Mouse (Mus musculus) midbrain, embryonic 12.5 days (tissue): ENCODE data around the gene Tlcd2. TPM values are rescaled to one million over a fixed set of nuclear protein-coding genes. Genes with fewer than 3 reads are reported as not detected.

Experiments used
- ATAC-seq: fragments of 200-750 bp; cut with Nextera tagmentation; 2 replicates; pipeline ENCODE4 v1.8.0; 2017; ENCODE audit warnings: low read depth, moderate TSS enrichment, moderate library complexity; ENCODE audit not compliant: low FRiP score
- H3K27ac ChIP-seq: fragments of 300-500 bp; sonication (generic); replicated peaks from 2 replicates; pipeline ENCODE4 v1.5.1; 2016; ENCODE audit warnings: mild to moderate bottlenecking
- H3K27me3 ChIP-seq: fragments of 300-500 bp; sonication (generic); 2 replicates; pipeline ENCODE4 v1.6.1; 2016; ENCODE audit warnings: mild to moderate bottlenecking
- H3K36me3 ChIP-seq: fragments of 300-500 bp; sonication (generic); 2 replicates; pipeline ENCODE4 v1.6.1; 2016
- H3K4me1 ChIP-seq: fragments of 300-500 bp; sonication (generic); 2 replicates; pipeline ENCODE4 v1.6.1; 2016
- H3K4me2 ChIP-seq: fragments of 300-500 bp; sonication (generic); replicated peaks from 2 replicates; pipeline ENCODE4 v1.6.1; 2016; ENCODE audit warnings: mild to moderate bottlenecking, moderate library complexity
- H3K4me3 ChIP-seq: fragments of 300-500 bp; sonication (generic); 2 replicates; pipeline ENCODE4 v1.5.1; 2016; ENCODE audit warnings: mild to moderate bottlenecking
- H3K9ac ChIP-seq: fragments of 300-500 bp; sonication (generic); replicated peaks from 2 replicates; pipeline ENCODE4 v1.6.1; 2016; ENCODE audit warnings: mild to moderate bottlenecking, moderate library complexity
- H3K9me3 ChIP-seq: fragments of 300-500 bp; sonication (generic); 2 replicates; pipeline ENCODE4 v1.6.1; 2016; ENCODE audit warnings: mild to moderate bottlenecking
- WGBS: fragments of 180-500 bp; shearing (Covaris S2); methylation state at CpG from one replicate; pipeline ENCODE4 v1.1.7; 2016; 5-methylcytosine and 5-hydroxymethylcytosine counted together
- polyA plus RNA-seq: library from polyadenylated mRNA; unstranded; fragments of >200 nt; fragmentation: Nextera tagmentation; extraction: Ambion mirVana; gene quantifications from 2 replicates; pipeline ENCODE4 v1.2.1, GENCODE M21; 2016

The Tlcd2 gene
- polyA plus RNA-seq, result 5.9 and 9.1 TPM in 2 replicates

- Histone ChIP-seq H3K9ac (peak within 1 kb of the TSS; percentile 73), H3K4me2 (peak within 1 kb of the TSS; percentile 80), H3K36me3 (peaks cover 11% of the 10 kb centered on the region), H3K27ac (peak within 1 kb of the TSS; percentile 71), H3K9me3 (no peaks in the 10 kb centered on the region), H3K4me3 (peak within 1 kb of the TSS; percentile 67), H3K27me3 (no peaks in the 10 kb centered on the region), H3K4me1 (peaks cover 29% of the 10 kb centered on the region)
- peak; percentile 96 for ATAC-seq
- under 1% methylated on average over 46 of the region's 46 CpGs for WGBS
Measured at GRCm38 (mm10) chr11:75460844-75461742, at the start of gene Tlcd2. Tlcd2 (plus strand) TSS chr11:75461715.

GRCm38 (mm10) chr11:75415096-75415495 lies 46.4 kb upstream of the Tlcd2 start:
- 61% methylated on average over 7 of the region's 7 CpGs for WGBS
- Histone ChIP-seq H3K4me2 (no peak overlapping the region), H3K27ac (no peak overlapping the region)

GRCm38 (mm10) chr11:75415994-75416393 lies 45.5 kb upstream of the Tlcd2 start:
- ATAC-seq, result no peak
- Histone ChIP-seq H3K4me3 (no peak overlapping the region), H3K4me1 (no peaks in the 10 kb centered on the region), H3K36me3 (no peaks in the 10 kb centered on the region), H3K27ac (no peak overlapping the region), H3K9me3 (no peaks in the 10 kb centered on the region), H3K4me2 (no peak overlapping the region), H3K9ac (no peak overlapping the region), H3K27me3 (no peaks in the 10 kb centered on the region)
- WGBS, result 88% methylated on average over 13 of the region's 13 CpGs

More at GRCm38 (mm10) chr11:75415096-75415495, 46.4 kb upstream of the Tlcd2 start:
- H3K27me3 ChIP-seq, result no peaks in the 10 kb centered on the region
- H3K4me3 ChIP-seq, result no peak overlapping the region
- ATAC-seq, result no peak
- H3K9ac ChIP-seq, result no peak overlapping the region
- H3K9me3 ChIP-seq, result no peaks in the 10 kb centered on the region
- no peaks in the 10 kb centered on the region for H3K36me3 ChIP-seq
- no peaks in the 10 kb centered on the region for H3K4me1 ChIP-seq

GRCm38 (mm10) chr11:75420037-75420436 lies 41.5 kb upstream of the Tlcd2 start:
- 87% methylated on average over 7 of the region's 7 CpGs for WGBS
- Histone ChIP-seq H3K36me3 (no peaks in the 10 kb centered on the region), H3K4me2 (no peak overlapping the region), H3K27me3 (no peaks in the 10 kb centered on the region), H3K4me3 (no peak overlapping the region), H3K9ac (no peak overlapping the region), H3K4me1 (peaks cover 11% of the 10 kb centered on the region), H3K9me3 (no peaks in the 10 kb centered on the region), H3K27ac (no peak overlapping the region)
- ATAC-seq, result no peak

- H3K9me3 ChIP-seq, result no peaks in the 10 kb centered on the region
- WGBS, result 69% methylated on average over 5 of the region's 5 CpGs
Measured at GRCm38 (mm10) chr11:75420810-75421374, 40.6 kb upstream of the Tlcd2 start.

GRCm38 (mm10) chr11:75421375-75422012 lies 40.0 kb upstream of the Tlcd2 start:
- Histone ChIP-seq H3K9me3 (no peaks in the 10 kb centered on the region), H3K27ac (no peak overlapping the region), H3K9ac (no peak overlapping the region), H3K4me3 (no peak overlapping the region), H3K27me3 (no peaks in the 10 kb centered on the region), H3K4me2 (0 out of 2 replicates have a peak overlapping the region, but pooled peaks have one; percentile 1), H3K36me3 (no peaks in the 10 kb centered on the region), H3K4me1 (peaks cover 11% of the 10 kb centered on the region)
- ATAC-seq, result no peak
- 47% methylated on average over 6 of the region's 6 CpGs for WGBS

More at GRCm38 (mm10) chr11:75420810-75421374, 40.6 kb upstream of the Tlcd2 start:
- Histone ChIP-seq H3K4me3 (no peak overlapping the region), H3K27me3 (no peaks in the 10 kb centered on the region), H3K4me1 (peaks cover 11% of the 10 kb centered on the region), H3K36me3 (no peaks in the 10 kb centered on the region), H3K27ac (no peak overlapping the region), H3K9ac (no peak overlapping the region), H3K4me2 (no peak overlapping the region)
- ATAC-seq, result no peak

GRCm38 (mm10) chr11:75422013-75422792 lies 39.3 kb upstream of the Tlcd2 start, which contains the start of gene Serpinf1:
Serpinf1 (minus strand) TSS chr11:75422701.
- WGBS, result 55% methylated on average over 10 of the region's 10 CpGs
- no peaks in the 10 kb centered on the region for H3K27me3 ChIP-seq
- no peak within 1 kb of the TSS for H3K27ac ChIP-seq
- H3K4me1 ChIP-seq, result peaks cover 11% of the 10 kb centered on the region
- 0 out of 2 replicates have a peak within 1 kb of the TSS, but pooled peaks have one; percentile 1 for H3K4me2 ChIP-seq
- no peaks in the 10 kb centered on the region for H3K36me3 ChIP-seq
- ATAC-seq, result no peak
- no peak within 1 kb of the TSS for H3K4me3 ChIP-seq
- H3K9me3 ChIP-seq, result no peaks in the 10 kb centered on the region
- H3K9ac ChIP-seq, result no peak within 1 kb of the TSS

- Histone ChIP-seq H3K27ac (no peak overlapping the region), H3K4me2 (no peak overlapping the region), H3K9ac (no peak overlapping the region), H3K9me3 (no peaks in the 10 kb centered on the region), H3K36me3 (no peaks in the 10 kb centered on the region), H3K27me3 (no peaks in the 10 kb centered on the region), H3K4me1 (peaks cover 11% of the 10 kb centered on the region), H3K4me3 (no peak overlapping the region)
- 91% methylated on average over 3 of the region's 3 CpGs for WGBS
- ATAC-seq, result no peak
Measured at GRCm38 (mm10) chr11:75423091-75423490, 38.4 kb upstream of the Tlcd2 start.

- H3K4me1 ChIP-seq, result peaks cover 11% of the 10 kb centered on the region
- no peaks in the 10 kb centered on the region for H3K27me3 ChIP-seq
- no peak overlapping the region for H3K27ac ChIP-seq
- no peak overlapping the region for H3K9ac ChIP-seq
- 94% methylated on average over 9 of the region's 9 CpGs for WGBS
- H3K36me3 ChIP-seq, result no peaks in the 10 kb centered on the region
- no peak overlapping the region for H3K4me3 ChIP-seq
- H3K9me3 ChIP-seq, result no peaks in the 10 kb centered on the region
- no peak overlapping the region for H3K4me2 ChIP-seq
- no peak for ATAC-seq
Measured at GRCm38 (mm10) chr11:75424033-75424432, 37.5 kb upstream of the Tlcd2 start.

GRCm38 (mm10) chr11:75424459-75424858 lies 37.1 kb upstream of the Tlcd2 start:
- H3K9ac ChIP-seq, result no peak overlapping the region
- H3K4me3 ChIP-seq, result no peak overlapping the region
- no peaks in the 10 kb centered on the region for H3K27me3 ChIP-seq
- 91% methylated on average over 3 of the region's 3 CpGs for WGBS
- no peaks in the 10 kb centered on the region for H3K36me3 ChIP-seq
- no peaks in the 10 kb centered on the region for H3K9me3 ChIP-seq
- no peak overlapping the region for H3K4me2 ChIP-seq
- peaks cover 11% of the 10 kb centered on the region for H3K4me1 ChIP-seq
- H3K27ac ChIP-seq, result no peak overlapping the region
- ATAC-seq, result no peak

- H3K36me3 ChIP-seq, result no peaks in the 10 kb centered on the region
- no peak overlapping the region for H3K4me2 ChIP-seq
- H3K9ac ChIP-seq, result no peak overlapping the region
- H3K9me3 ChIP-seq, result 0 out of 2 replicates have a peak, but pooled peaks cover 3% of the 10 kb centered on the region
- H3K4me1 ChIP-seq, result peaks cover 2% of the 10 kb centered on the region; the same call in 1 of the 2 replicates
- H3K27me3 ChIP-seq, result no peaks in the 10 kb centered on the region
- ATAC-seq, result no peak
- 88% methylated on average over 9 of the region's 9 CpGs for WGBS
- H3K4me3 ChIP-seq, result no peak overlapping the region
- H3K27ac ChIP-seq, result no peak overlapping the region
Measured at GRCm38 (mm10) chr11:75429019-75429705, 32.4 kb upstream of the Tlcd2 start.
